ENCODE assay signal across 18 mouse cellular contexts in the genomic region with DNA sequence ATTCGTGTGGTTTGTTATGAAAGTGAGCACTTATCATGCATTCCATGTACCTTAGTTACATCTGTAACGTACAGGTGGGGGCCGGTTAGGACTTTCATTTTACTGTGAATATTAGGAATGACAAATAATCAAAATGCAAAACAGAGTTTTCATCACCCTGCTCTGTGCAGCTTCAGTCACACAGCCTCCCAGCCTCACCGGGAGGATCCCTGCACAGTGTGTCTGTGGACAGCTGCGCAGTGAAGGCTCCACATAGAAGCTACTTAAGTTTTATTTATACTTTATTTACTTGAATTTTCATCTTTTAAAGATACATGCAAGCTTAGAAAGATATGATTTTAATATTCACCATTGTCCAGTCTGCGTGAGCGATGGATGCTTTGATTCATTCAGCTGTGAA. TPM values are rescaled to one million over a fixed set of nuclear protein-coding genes. Genes with fewer than 3 reads are reported as not detected.
"Had no signal": no experiment of that assay in that cellular context is flagged by ENCODE, and none has a peak within 500 bp of the region (broad histone marks: within the 10 kb centered on the region; RNA-seq: fewer than 3 reads in every experiment).

No protein-coding gene starts in this region.

- H3K27ac ChIP-seq: liver, embryonic 15.5 days; lung, embryonic 15.5 days; macrophage; midbrain, embryonic 12.5 days; midbrain, embryonic 15.5 days; neural tube, embryonic 12.5 days; stomach, embryonic 15.5 days; stomach, postnatal 0 days had no signal

- H3K4me1 ChIP-seq: liver, embryonic 15.5 days; lung, embryonic 15.5 days; midbrain, embryonic 12.5 days; midbrain, embryonic 15.5 days; neural tube, embryonic 12.5 days; stomach, embryonic 15.5 days had no signal

- H3K4me3 ChIP-seq: liver, embryonic 15.5 days; lung, embryonic 15.5 days; megakaryocyte, embryonic 14.5 days; midbrain, embryonic 12.5 days; midbrain, embryonic 15.5 days; neural tube, embryonic 12.5 days; stomach, embryonic 15.5 days had no signal

- ATAC-seq: liver, postnatal 0 days; midbrain, embryonic 15.5 days had no signal

- H3K9me3 ChIP-seq: liver, embryonic 15.5 days; lung, embryonic 15.5 days; megakaryocyte, embryonic 14.5 days; midbrain, embryonic 12.5 days; midbrain, embryonic 15.5 days; neural tube, embryonic 12.5 days; stomach, embryonic 15.5 days had no signal

- H3K9ac ChIP-seq: liver, embryonic 15.5 days; liver, postnatal 0 days; lung, embryonic 15.5 days; midbrain, embryonic 12.5 days; midbrain, embryonic 15.5 days; neural tube, embryonic 12.5 days; stomach, embryonic 15.5 days had no signal

- DNase-seq: liver, postnatal 0 days; lung, adult 2 months; lung, postnatal 14 days; lung, postnatal 36 days; right cerebral cortex, postnatal 14 days; thymus, adult 2 months; thymus, postnatal 14 days; thymus, postnatal 36 days had no signal

- H3K27me3 ChIP-seq: liver, embryonic 15.5 days; lung, embryonic 15.5 days; megakaryocyte, embryonic 14.5 days; midbrain, embryonic 12.5 days; midbrain, embryonic 15.5 days; neural tube, embryonic 12.5 days; stomach, embryonic 15.5 days had no signal

- H3K36me3 ChIP-seq: midbrain, embryonic 15.5 days had no signal

- H3K4me2 ChIP-seq: liver, embryonic 15.5 days; lung, embryonic 15.5 days; midbrain, embryonic 12.5 days; midbrain, embryonic 15.5 days; neural tube, embryonic 12.5 days; stomach, embryonic 15.5 days had no signal

RNA-seq across cellular contexts. Expression of a gene that starts 51.8 kb away (rescaled TPM):
- polyA plus RNA-seq: liver, embryonic 15.5 days; liver, postnatal 0 days; macrophage; neural tube, embryonic 14.5 days had no signal
